Mouse (Mus musculus) liver, embryonic 14.5 days (tissue): ENCODE results near the gene Hnrnpa0.

ENCODE experiments used
- CTCF ChIP-seq: IDR thresholded peaks from 2 replicates; pipeline ENCODE4 v1.5.1; 2016; ENCODE audit warnings: antibody characterized with exemption, low read depth, control low read depth
- EP300 ChIP-seq: IDR thresholded peaks from 2 replicates; pipeline ENCODE4 v1.6.1; 2016; ENCODE audit warnings: antibody characterized with exemption, low read depth

DNA sequence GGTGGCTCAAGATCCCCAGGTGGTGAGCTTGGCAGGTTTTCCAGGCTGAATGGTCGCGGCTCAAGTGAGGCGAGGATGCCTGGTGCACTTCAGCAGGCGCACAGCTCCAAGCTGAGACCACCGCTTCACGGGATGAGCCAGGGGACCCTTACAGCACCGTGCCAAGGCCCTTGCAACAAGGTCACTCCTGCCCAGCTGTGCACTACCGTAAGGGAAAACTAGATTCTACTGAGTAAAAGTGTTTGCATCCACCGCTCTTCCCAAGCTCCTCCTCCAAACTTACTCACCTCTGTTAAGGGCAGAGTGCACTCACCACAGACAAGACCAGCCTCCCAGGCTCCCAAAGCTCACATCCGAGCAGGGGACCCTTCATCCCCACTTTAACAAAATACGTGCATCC is 44.8 kb downstream of the Hnrnpa0 start:
- no peak for TF ChIP-seq CTCF
- TF ChIP-seq EP300 = no peak
